Mouse (Mus musculus) liver, embryonic 13.5 days (tissue): ENCODE measurements at regions not wholly inside any gene's neighbourhood (a gene's known extent, or its start where the extent isn't known, plus 50 kb on each side); places are given as distances from the start of the nearest gene placed in this dataset.
A peak's percentile ranks its signal among the peaks of the same experiment; 100 is the strongest.
"Not testable (repeated sequence)": the region's sequence is repeated elsewhere in the genome, so short reads cannot be mapped to it uniquely, and the experiment has no call there.

Source experiments
- ATAC-seq: fragments of 200-750 bp; cut with Nextera tagmentation; 2 replicates; pipeline ENCODE4 v1.8.0; 2017; ENCODE audit warnings: low read depth, mild to moderate bottlenecking, moderate number of reproducible peaks, moderate library complexity
- DNase-seq: peaks from one replicate; pipeline ENCODE4 v3.0.0; 2022
- H3K27ac ChIP-seq: fragments of 300-500 bp; sonication (generic); 2 replicates; pipeline ENCODE4 v1.5.1; 2015; ENCODE audit warnings: moderate library complexity, mild to moderate bottlenecking, inconsistent platforms
- H3K27me3 ChIP-seq: fragments of 300-500 bp; sonication (generic); 2 replicates; pipeline ENCODE4 v1.6.1; 2015; ENCODE audit warnings: mild to moderate bottlenecking, inconsistent platforms
- H3K36me3 ChIP-seq: fragments of 300-500 bp; sonication (generic); 2 replicates; pipeline ENCODE4 v1.6.1; 2015; ENCODE audit warnings: mild to moderate bottlenecking, inconsistent platforms
- H3K4me1 ChIP-seq: fragments of 300-500 bp; sonication (generic); replicated peaks from 2 replicates; pipeline ENCODE4 v1.6.1; 2015; ENCODE audit warnings: inconsistent platforms
- H3K4me2 ChIP-seq: fragments of 300-500 bp; sonication (generic); 2 replicates; pipeline ENCODE4 v1.6.1; 2015; ENCODE audit warnings: inconsistent platforms, mild to moderate bottlenecking, moderate library complexity
- H3K4me3 ChIP-seq: fragments of 300-500 bp; sonication (generic); replicated peaks from 2 replicates; pipeline ENCODE4 v1.5.1; 2015; ENCODE audit warnings: mild to moderate bottlenecking, inconsistent platforms
- H3K9ac ChIP-seq: fragments of 300-500 bp; sonication (generic); 2 replicates; pipeline ENCODE4 v1.6.1; 2015; ENCODE audit warnings: mild to moderate bottlenecking, inconsistent platforms
- H3K9me3 ChIP-seq: fragments of 300-500 bp; sonication (generic); replicated peaks from 2 replicates; pipeline ENCODE4 v1.6.1; 2016; ENCODE audit warnings: inconsistent platforms
- WGBS: fragments of 180-500 bp; shearing (Covaris S2); methylation state at CpG from one replicate; pipeline ENCODE4 v1.1.7; 2015; ENCODE audit not compliant: insufficient replicate concordance; 5-methylcytosine and 5-hydroxymethylcytosine counted together

DNA sequence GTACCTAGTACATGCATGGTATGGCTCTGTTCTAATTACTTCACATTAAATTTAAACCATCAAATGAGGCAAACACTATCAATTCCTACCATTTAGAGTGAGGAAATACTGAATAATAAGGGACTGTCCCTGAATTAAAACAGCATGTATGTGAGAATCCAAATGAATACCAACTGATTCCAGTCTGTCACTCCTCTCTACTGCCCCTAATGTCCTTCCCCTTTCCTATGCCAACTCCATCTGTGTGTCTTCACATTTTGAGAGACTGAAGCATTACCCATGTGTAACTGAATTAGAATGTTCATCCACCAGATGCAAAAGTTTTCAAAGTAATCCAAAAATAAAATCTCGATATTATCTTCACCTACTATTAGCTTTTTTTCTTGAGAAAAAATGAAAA, 358.0 kb upstream of the Zfp960 start:
- ATAC-seq, result no peak
- H3K9ac ChIP-seq, result no peak overlapping the region
- H3K27ac ChIP-seq, result no peak overlapping the region
- DNase-seq, result no peak
- WGBS, result 60% methylated on average over 1 of the region's 1 CpGs
- H3K4me2 ChIP-seq, result no peak overlapping the region
- H3K4me3 ChIP-seq, result no peak overlapping the region
- no peaks in the 10 kb centered on the region for H3K27me3 ChIP-seq
- H3K36me3 ChIP-seq, result no peaks in the 10 kb centered on the region
- no peaks in the 10 kb centered on the region for H3K4me1 ChIP-seq
- no peaks in the 10 kb centered on the region for H3K9me3 ChIP-seq

DNA sequence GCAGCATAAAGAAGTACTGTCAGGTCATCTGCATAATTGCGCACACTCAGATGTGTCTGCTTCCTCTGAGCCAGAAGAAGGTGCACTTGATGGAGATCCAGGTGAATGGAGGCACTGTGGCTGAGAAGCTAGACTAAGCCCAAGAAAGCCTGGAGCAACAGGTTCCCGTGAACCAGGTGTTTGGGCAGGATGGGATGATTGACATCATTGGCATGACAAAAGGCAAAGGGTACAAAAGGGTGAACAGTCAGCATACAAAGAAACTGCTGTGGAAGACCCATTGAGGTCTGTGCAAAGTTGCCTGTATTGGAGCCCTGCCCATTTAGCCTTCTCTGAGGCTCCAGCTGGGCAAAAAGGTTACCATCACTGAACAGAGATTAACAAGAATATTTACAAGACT, 337.0 kb upstream of the Zfp960 start:
- H3K9ac ChIP-seq, result no peak overlapping the region
- WGBS, result 64% methylated on average over 2 of the region's 2 CpGs
- no peak for DNase-seq
- no peak overlapping the region for H3K4me2 ChIP-seq
- H3K9me3 ChIP-seq, result no peaks in the 10 kb centered on the region
- no peak overlapping the region for H3K4me3 ChIP-seq
- H3K27ac ChIP-seq, result no peak overlapping the region
- ATAC-seq, result no peak
- H3K27me3 ChIP-seq, result no peaks in the 10 kb centered on the region
- no peaks in the 10 kb centered on the region for H3K36me3 ChIP-seq
- no peaks in the 10 kb centered on the region for H3K4me1 ChIP-seq

DNA sequence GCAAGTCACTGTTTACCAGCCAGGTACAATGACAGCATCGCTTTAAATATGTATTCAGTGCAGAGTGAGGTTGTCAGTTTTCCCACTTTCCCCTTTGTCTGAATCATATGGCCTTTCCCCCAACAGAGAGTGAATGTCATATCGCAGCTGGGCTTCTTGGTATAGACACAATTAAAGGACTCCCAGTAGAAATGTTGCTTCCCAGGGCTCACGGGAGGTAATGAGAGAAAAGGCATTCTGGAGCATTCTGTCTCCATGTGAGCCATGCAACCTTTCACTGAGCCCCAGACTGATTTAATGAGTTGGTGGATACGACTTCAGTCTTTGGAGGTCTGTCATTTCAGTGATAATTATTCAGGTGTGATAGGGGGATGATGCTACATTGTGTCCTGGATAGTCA, 310.8 kb upstream of the Zfp960 start:
- Histone ChIP-seq H3K9me3 (no peaks in the 10 kb centered on the region), H3K27me3 (no peaks in the 10 kb centered on the region), H3K4me1 (no peaks in the 10 kb centered on the region), H3K27ac (no peak overlapping the region), H3K4me3 (no peak overlapping the region), H3K36me3 (no peaks in the 10 kb centered on the region), H3K9ac (no peak overlapping the region), H3K4me2 (no peak overlapping the region)
- WGBS, result 55% methylated on average over 4 of the region's 4 CpGs
- DNase-seq (no peak), ATAC-seq (no peak)

DNA sequence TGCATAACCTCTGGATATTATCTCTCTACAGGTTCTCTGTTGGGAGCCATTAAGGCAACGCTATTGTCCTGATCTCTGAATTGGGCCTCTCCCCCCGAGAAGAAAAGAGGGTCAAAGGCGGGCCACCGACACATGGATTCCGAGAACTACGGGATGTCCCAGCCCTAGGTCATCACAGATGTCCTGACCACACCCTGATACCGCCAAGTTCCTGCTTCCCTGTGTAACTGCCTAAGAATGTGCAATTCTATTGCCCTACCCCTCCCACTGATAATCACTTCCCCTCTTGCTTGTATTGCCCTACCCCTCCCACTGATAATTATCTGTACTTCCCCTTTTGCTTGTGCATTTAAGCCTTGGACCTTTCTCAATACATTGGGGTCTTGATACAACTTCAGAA, 293.3 kb upstream of the Zfp960 start:
- not testable (repeated sequence) for ATAC-seq, H3K9ac ChIP-seq, H3K27me3 ChIP-seq, H3K4me3 ChIP-seq, H3K27ac ChIP-seq, H3K4me1 ChIP-seq, H3K36me3 ChIP-seq, H3K4me2 ChIP-seq, DNase-seq, H3K9me3 ChIP-seq
- 48% methylated on average over 7 of the region's 7 CpGs for WGBS

DNA sequence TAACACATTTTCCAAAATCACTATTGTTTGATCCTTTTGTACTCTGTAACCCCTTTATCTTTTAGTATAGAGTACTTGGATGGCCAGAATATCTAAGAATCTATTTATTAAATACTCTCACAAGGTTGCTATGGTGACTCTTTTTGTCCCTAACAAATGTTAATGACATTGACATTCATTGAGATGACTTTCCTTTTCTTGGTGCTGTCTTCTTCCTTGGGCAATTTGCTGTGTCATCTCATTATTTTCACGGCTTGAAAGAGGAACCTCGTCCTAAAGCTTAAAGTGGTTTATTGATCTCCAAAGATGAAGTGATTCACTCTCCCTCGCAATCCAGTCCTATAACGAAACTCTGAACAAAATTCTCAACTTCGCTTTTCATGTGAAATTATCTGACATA, 265.6 kb upstream of the Zfp960 start:
- no peaks in the 10 kb centered on the region for H3K36me3 ChIP-seq
- ATAC-seq (no peak), DNase-seq (no peak)
- H3K9ac ChIP-seq, result no peak overlapping the region
- H3K4me1 ChIP-seq, result no peaks in the 10 kb centered on the region
- H3K9me3 ChIP-seq, result no peaks in the 10 kb centered on the region
- no peak overlapping the region for H3K4me3 ChIP-seq
- 53% methylated on average over 5 of the region's 5 CpGs for WGBS
- H3K27ac ChIP-seq, result no peak overlapping the region
- H3K27me3 ChIP-seq, result no peaks in the 10 kb centered on the region
- no peak overlapping the region for H3K4me2 ChIP-seq

DNA sequence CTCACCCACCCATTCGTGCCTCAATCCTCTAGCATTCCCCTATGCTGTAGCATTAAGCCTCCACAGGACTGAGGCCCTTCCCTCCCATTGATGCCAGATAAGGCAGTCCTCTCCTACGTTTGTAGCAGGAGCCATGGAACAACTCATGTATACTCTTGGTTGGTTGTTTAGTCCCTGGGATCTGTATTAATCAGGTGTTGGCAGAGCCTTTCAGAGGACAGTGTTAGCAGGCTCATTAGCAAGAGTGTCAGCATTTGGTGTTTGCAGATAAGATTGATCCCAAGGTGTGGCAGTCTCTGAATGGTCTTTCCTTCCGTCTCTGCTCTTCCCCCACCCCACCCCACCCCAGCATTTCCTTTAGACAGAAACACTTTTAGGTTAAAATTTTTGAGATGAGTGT, 258.9 kb upstream of the Zfp960 start:
- peak; percentile 9 for DNase-seq
- no peak overlapping the region for H3K9ac ChIP-seq
- WGBS, result 9% methylated on average over 3 of the region's 3 CpGs
- H3K27me3 ChIP-seq, result no peaks in the 10 kb centered on the region
- H3K4me3 ChIP-seq, result no peak overlapping the region
- peak; percentile 99 for ATAC-seq
- no peak overlapping the region for H3K4me2 ChIP-seq
- no peaks in the 10 kb centered on the region for H3K9me3 ChIP-seq
- H3K27ac ChIP-seq, result no peak overlapping the region; the same call in 1 of the 2 replicates
- no peaks in the 10 kb centered on the region for H3K36me3 ChIP-seq
- H3K4me1 ChIP-seq, result no peaks in the 10 kb centered on the region

DNA sequence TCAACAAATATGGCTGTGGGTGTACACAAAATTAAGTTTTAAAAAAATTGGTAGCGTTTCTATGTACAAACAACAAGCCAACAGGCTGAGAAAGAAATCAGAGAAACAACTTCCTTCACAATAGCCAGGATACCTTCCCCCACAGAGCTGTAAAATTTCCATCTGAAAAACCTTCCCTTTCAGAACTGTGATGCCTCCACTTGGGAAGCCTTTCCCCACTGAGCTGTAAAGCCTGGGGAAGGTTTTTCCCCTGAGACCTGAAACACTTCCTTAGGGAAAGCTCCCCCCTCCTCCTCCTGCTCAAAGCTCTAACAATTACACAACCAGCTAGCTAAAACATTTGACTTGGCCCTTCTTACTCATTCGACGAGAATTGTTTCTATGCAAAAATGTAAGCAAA, 245.5 kb upstream of the Zfp960 start:
- ATAC-seq (no peak), DNase-seq (no peak)
- no peak overlapping the region for H3K4me2 ChIP-seq
- H3K4me1 ChIP-seq, result no peaks in the 10 kb centered on the region
- no peaks in the 10 kb centered on the region for H3K9me3 ChIP-seq
- no peak overlapping the region for H3K27ac ChIP-seq
- no peak overlapping the region for H3K9ac ChIP-seq
- no peak overlapping the region for H3K4me3 ChIP-seq
- WGBS, result 32% methylated on average over 3 of the region's 3 CpGs
- H3K27me3 ChIP-seq, result no peaks in the 10 kb centered on the region
- H3K36me3 ChIP-seq, result no peaks in the 10 kb centered on the region

DNA sequence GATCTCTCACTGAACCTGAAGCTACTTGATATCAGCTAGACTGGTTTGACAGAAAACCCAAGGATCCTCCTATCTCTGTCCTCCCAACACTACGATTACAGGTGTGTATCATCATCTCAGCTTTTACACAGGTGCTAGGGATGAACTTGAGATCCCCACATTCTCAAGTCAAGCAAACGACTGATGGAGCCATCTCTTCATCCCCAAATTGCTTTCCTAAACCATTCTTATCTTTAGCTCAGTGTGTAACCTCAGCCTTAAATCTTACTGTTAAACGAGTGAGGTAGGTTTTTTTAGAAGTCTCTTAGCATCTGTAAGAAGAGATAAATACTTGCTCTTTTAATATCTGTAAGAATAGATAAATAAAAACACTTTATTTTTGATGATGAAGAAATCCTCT, 242.2 kb upstream of the Zfp960 start:
- ATAC-seq, result no peak
- H3K27me3 ChIP-seq, result no peaks in the 10 kb centered on the region
- no peaks in the 10 kb centered on the region for H3K4me1 ChIP-seq
- DNase-seq, result no peak
- no peak overlapping the region for H3K4me2 ChIP-seq
- H3K9me3 ChIP-seq, result no peaks in the 10 kb centered on the region
- no peak overlapping the region for H3K9ac ChIP-seq
- no peaks in the 10 kb centered on the region for H3K36me3 ChIP-seq
- WGBS, result 45% methylated on average over 3 of the region's 3 CpGs
- no peak overlapping the region for H3K4me3 ChIP-seq
- no peak overlapping the region for H3K27ac ChIP-seq

DNA sequence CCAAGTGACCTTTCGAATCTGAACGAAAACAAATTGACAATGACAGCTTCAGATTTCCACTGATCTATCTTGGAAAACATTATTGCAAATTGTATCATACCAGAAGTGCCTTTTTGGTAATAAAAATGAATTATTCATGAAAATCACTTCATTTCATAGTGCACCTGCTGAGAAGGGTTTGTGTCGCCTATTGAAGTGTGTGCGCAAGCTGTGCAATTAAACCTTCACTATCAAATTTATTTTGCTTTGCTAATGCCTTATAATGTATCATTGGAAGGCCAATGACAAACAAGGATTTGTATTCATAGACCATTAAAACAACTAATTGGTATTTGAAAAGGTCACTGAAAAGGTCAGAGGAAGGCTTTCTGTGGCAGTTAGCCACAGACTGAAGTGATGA, 224.8 kb upstream of the Zfp960 start:
- no peak for ATAC-seq
- no peak overlapping the region for H3K4me2 ChIP-seq
- 82% methylated on average over 4 of the region's 4 CpGs for WGBS

DNA sequence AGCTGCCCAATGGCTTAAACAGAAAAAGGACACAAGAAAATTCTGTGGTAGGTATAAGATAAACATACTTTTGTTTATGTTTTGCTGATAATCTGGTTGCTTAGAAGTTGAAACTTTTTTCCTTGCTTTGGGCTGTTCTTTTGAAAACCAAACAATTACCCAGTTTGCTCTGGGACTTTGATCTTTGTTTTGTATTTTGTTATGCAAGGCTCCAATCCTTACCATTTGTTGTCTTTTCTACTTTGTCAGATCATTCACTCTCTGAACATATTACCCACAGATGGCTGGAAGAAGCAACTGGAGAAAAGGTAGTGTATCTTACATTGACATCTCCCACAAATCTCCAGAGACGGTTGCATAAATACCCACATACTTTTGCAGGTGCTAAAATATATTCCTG, 203.1 kb upstream of the Zfp960 start:
- Histone ChIP-seq H3K36me3 (no peaks in the 10 kb centered on the region), H3K4me2 (no peak overlapping the region), H3K4me1 (no peaks in the 10 kb centered on the region), H3K4me3 (no peak overlapping the region), H3K9ac (no peak overlapping the region), H3K27ac (no peak overlapping the region), H3K9me3 (no peaks in the 10 kb centered on the region), H3K27me3 (no peaks in the 10 kb centered on the region)
- ATAC-seq (no peak), DNase-seq (no peak)
- WGBS, result 38% methylated on average over 1 of the region's 1 CpGs

More for the DNA sequence above, 224.8 kb upstream of the Zfp960 start:
- no peaks in the 10 kb centered on the region for H3K4me1 ChIP-seq
- no peaks in the 10 kb centered on the region for H3K27me3 ChIP-seq
- H3K36me3 ChIP-seq, result no peaks in the 10 kb centered on the region
- no peak for DNase-seq
- no peak overlapping the region for H3K9ac ChIP-seq
- H3K27ac ChIP-seq, result no peak overlapping the region
- H3K4me3 ChIP-seq, result no peak overlapping the region
- H3K9me3 ChIP-seq, result no peaks in the 10 kb centered on the region

DNA sequence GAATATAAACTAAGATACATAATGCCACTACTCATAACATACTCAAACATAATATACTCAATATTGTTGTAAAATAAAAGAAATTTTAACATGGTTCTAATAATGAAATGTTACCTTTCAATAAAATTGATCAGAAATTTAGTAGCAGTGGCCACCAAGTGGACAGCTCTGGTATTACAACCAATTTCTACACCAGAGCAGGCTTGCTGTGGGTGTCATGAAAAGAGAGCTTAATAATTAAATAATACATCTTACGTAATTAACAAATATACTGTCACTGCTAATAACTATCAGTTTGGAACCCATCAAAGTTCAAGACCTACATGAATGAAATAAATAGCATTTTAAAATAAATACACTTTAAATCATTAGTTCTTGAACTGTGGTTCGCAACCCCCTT, 163.1 kb upstream of the Zfp960 start:
- ATAC-seq (no peak), DNase-seq (no peak)
- Histone ChIP-seq H3K4me2 (no peak overlapping the region), H3K9ac (no peak overlapping the region), H3K4me1 (no peaks in the 10 kb centered on the region), H3K36me3 (no peaks in the 10 kb centered on the region), H3K27ac (no peak overlapping the region), H3K27me3 (no peaks in the 10 kb centered on the region), H3K4me3 (no peak overlapping the region), H3K9me3 (no peaks in the 10 kb centered on the region)
- 58% methylated on average over 2 of the region's 2 CpGs for WGBS

DNA sequence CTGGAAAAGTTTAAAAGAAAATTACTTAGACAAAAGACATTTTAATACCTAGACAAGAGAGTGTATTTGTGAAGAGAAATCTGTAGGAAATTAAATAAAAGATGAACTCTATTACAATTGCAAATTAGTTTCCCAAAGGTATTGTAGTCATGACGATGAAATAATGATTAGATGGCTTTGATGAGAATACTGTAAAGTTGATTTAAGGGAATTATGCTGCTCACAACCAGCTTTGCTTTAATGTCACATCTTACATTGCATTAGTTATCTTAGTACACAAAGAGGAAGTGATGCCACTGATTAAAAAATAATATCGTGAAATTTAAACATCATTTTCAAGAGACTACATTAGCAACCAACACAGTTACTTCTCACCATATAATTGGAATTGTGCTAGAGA, 145.7 kb upstream of the Zfp960 start:
- ATAC-seq (no peak), DNase-seq (no peak)
- Histone ChIP-seq H3K27ac (no peak overlapping the region), H3K9ac (no peak overlapping the region), H3K27me3 (no peaks in the 10 kb centered on the region), H3K4me2 (no peak overlapping the region), H3K4me3 (no peak overlapping the region), H3K36me3 (no peaks in the 10 kb centered on the region), H3K9me3 (no peaks in the 10 kb centered on the region), H3K4me1 (no peaks in the 10 kb centered on the region)
- 66% methylated on average over 2 of the region's 2 CpGs for WGBS

DNA sequence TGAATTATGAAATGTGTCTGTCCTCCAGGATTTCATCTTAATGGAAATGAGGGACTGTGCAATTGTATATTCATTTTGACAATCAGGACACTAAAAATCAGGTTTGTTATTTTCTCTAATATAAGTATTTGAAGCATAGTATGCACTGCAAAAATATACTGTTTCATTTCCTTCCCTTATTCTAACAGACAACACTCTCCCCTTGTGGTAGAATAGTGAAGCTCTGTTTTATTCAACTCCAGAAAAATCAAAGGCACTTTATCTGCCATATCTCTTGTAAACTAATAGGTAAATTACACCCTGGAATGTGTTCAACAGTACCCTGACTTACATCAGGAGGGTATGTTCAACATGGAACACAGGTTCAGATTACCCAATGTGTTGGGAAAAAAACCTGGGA, 137.7 kb upstream of the Zfp960 start:
- Histone ChIP-seq H3K27me3 (no peaks in the 10 kb centered on the region), H3K4me1 (no peaks in the 10 kb centered on the region), H3K9me3 (no peaks in the 10 kb centered on the region), H3K27ac (no peak overlapping the region), H3K36me3 (no peaks in the 10 kb centered on the region), H3K9ac (no peak overlapping the region), H3K4me2 (no peak overlapping the region), H3K4me3 (no peak overlapping the region)
- no peak for DNase-seq
- ATAC-seq, result no peak
